Mouse (Mus musculus): ENCODE measurements at regions not wholly inside any gene's neighbourhood (a gene's known extent, or its start where the extent isn't known, plus 50 kb on each side); places are given as distances from the start of the nearest gene placed in this dataset.

GRCm38 (mm10) chr6:51171761-51172160, 260.7 kb upstream of the Nfe2l3 start:
- peak; percentile 42 for DNase-seq

GRCm38 (mm10) chr6:51172331-51172791, 260.1 kb upstream of the Nfe2l3 start:
- DNase-seq = no peak

- DNase-seq = peak; percentile 87
These were observed 259.4 kb upstream of the Nfe2l3 start for GRCm38 (mm10) chr6:51172856-51173619.

- no peak for DNase-seq
These were observed 258.6 kb upstream of the Nfe2l3 start for GRCm38 (mm10) chr6:51173620-51174442.

- DNase-seq = no peak
These were observed 257.9 kb upstream of the Nfe2l3 start for GRCm38 (mm10) chr6:51174443-51175021.

GRCm38 (mm10) chr6:51175616-51176590, 256.6 kb upstream of the Nfe2l3 start:
- no peak for DNase-seq

- DNase-seq = no peak
These were observed 255.6 kb upstream of the Nfe2l3 start for GRCm38 (mm10) chr6:51176791-51177433.

GRCm38 (mm10) chr6:51177701-51178060, 254.8 kb upstream of the Nfe2l3 start:
- no peak for DNase-seq

GRCm38 (mm10) chr6:51178061-51178791, 254.2 kb upstream of the Nfe2l3 start:
- DNase-seq = peak; percentile 78

GRCm38 (mm10) chr6:51178799-51179398, 253.6 kb upstream of the Nfe2l3 start:
- no peak for DNase-seq

GRCm38 (mm10) chr6:51179741-51180537, 252.5 kb upstream of the Nfe2l3 start:
- no peak for DNase-seq

GRCm38 (mm10) chr6:51180881-51181875, 251.3 kb upstream of the Nfe2l3 start:
- no peak for DNase-seq

GRCm38 (mm10) chr6:51181905-51182304, 250.6 kb upstream of the Nfe2l3 start:
- DNase-seq = no peak

GRCm38 (mm10) chr6:51182771-51183284, 249.6 kb upstream of the Nfe2l3 start:
- DNase-seq = no peak

- no peak for DNase-seq
These were observed 248.7 kb upstream of the Nfe2l3 start for GRCm38 (mm10) chr6:51183576-51184420.

- no peak for DNase-seq
These were observed 248.0 kb upstream of the Nfe2l3 start for GRCm38 (mm10) chr6:51184500-51184899.

GRCm38 (mm10) chr6:51185201-51185600, 247.3 kb upstream of the Nfe2l3 start:
- DNase-seq = no peak
